8 mouse cellular contexts compared by ENCODE assay signal in genomic region chr4:21776946-21777265, GRCm38 (mm10). TPM values are rescaled to one million over a fixed set of nuclear protein-coding genes. Genes with fewer than 3 reads are reported as not detected.
DNase-seq lines count a peak whose midpoint lies in the region; ATAC-seq lines count a peak whose summit lies in the region.

No protein-coding gene starts in this region.

- no peak overlapping the region; the same call in 1 of the 2 replicates for H3K27ac ChIP-seq in heart, embryonic 16.5 days (ENCODE audit: low read length)
- H3K27ac ChIP-seq in hindbrain, embryonic 16.5 days (ENCODE audit: low read depth, low read length): no peak overlapping the region
- H3K27ac ChIP-seq in midbrain, embryonic 16.5 days (ENCODE audit: low read length): no peak overlapping the region

- H3K4me3 ChIP-seq in heart, embryonic 16.5 days (ENCODE audit: low read length): peak overlapping the region; percentile 92
- peak overlapping the region; percentile 89 for H3K4me3 ChIP-seq in hindbrain, embryonic 16.5 days (ENCODE audit: low read length)
- H3K4me3 ChIP-seq in midbrain, embryonic 16.5 days (ENCODE audit: low read depth, low read length): peak overlapping the region; percentile 53

- H3K27me3 ChIP-seq in heart, embryonic 16.5 days (ENCODE audit: control insufficient read depth, insufficient read depth, low read length): no peaks in the 10 kb centered on the region
- no peaks in the 10 kb centered on the region for H3K27me3 ChIP-seq in hindbrain, embryonic 16.5 days (replicated peaks; ENCODE audit: control insufficient read depth, insufficient read depth, low read length)
- no peaks in the 10 kb centered on the region for H3K27me3 ChIP-seq in midbrain, embryonic 16.5 days (ENCODE audit: control insufficient read depth, insufficient read depth, low read depth, low read length)

- intact Hi-C loops in heart, postnatal 14 days (cut with DNase I): loop anchor here (5.0 kb wide), 1 partner anchor 50 kb away; the partner anchor contains the start of gene Ccnc

- H3K36me3 ChIP-seq in heart, embryonic 16.5 days (ENCODE audit: control insufficient read depth, insufficient read depth): peaks cover 11% of the 10 kb centered on the region; the same call in 1 of the 2 replicates
- peaks cover 6% of the 10 kb centered on the region for H3K36me3 ChIP-seq in hindbrain, embryonic 16.5 days (ENCODE audit: control insufficient read depth, insufficient read depth, low read length)
- H3K36me3 ChIP-seq in midbrain, embryonic 16.5 days (ENCODE audit: control insufficient read depth, insufficient read depth, low read length): peaks cover 5% of the 10 kb centered on the region; the same call in 1 of the 2 replicates

- WGBS in heart, embryonic 16.5 days: 6% methylated on average over 9 of the region's 9 CpGs
- 5% methylated on average over 9 of the region's 9 CpGs for whole genome bisulfite sequencing in hindbrain, embryonic 16.5 days
- WGBS in midbrain, embryonic 16.5 days: 6% methylated on average over 9 of the region's 9 CpGs

- ATAC-seq in heart, embryonic 16.5 days (replicated peaks; ENCODE audit: extremely low read depth, insufficient read depth, low FRiP score): no peak
- no peak for ATAC-seq in hindbrain, embryonic 16.5 days
- ATAC-seq in midbrain, embryonic 16.5 days: no peak

- DNase-seq in heart, postnatal 14 days: no peak
- DNase-seq in T-cell, adult 2 months (ENCODE audit: low spot score): peak; percentile 12
- no peak for DNase-seq in right cerebral cortex, postnatal 25 days
- no peak for DNase-seq in kidney, adult 18-20 months
- no peak for DNase-seq in gastrocnemius, adult 18-20 months (ENCODE audit: low spot score)

- peaks cover 6% of the 10 kb centered on the region; the same call in 1 of the 2 replicates for H3K4me1 ChIP-seq in heart, embryonic 16.5 days (ENCODE audit: control insufficient read depth, insufficient read depth, low read length)
- peaks cover 6% of the 10 kb centered on the region for H3K4me1 ChIP-seq in hindbrain, embryonic 16.5 days (ENCODE audit: control insufficient read depth, insufficient read depth, low read depth, low read length)
- peaks cover 8% of the 10 kb centered on the region for H3K4me1 ChIP-seq in midbrain, embryonic 16.5 days (ENCODE audit: control insufficient read depth, insufficient read depth, low read length)

- no peaks in the 10 kb centered on the region for H3K9me3 ChIP-seq in heart, embryonic 16.5 days (replicated peaks; ENCODE audit: control insufficient read depth, low read length)
- no peaks in the 10 kb centered on the region for H3K9me3 ChIP-seq in hindbrain, embryonic 16.5 days (ENCODE audit: control insufficient read depth, low read length)
- no peaks in the 10 kb centered on the region for H3K9me3 ChIP-seq in midbrain, embryonic 16.5 days (replicated peaks; ENCODE audit: control insufficient read depth, low read length, poor library complexity, severe bottlenecking)

- H3K4me2 ChIP-seq in heart, embryonic 16.5 days (ENCODE audit: low read depth, low read length): peak overlapping the region; percentile 85
- H3K4me2 ChIP-seq in hindbrain, embryonic 16.5 days (ENCODE audit: low read length): peak overlapping the region; percentile 82
- H3K4me2 ChIP-seq in midbrain, embryonic 16.5 days (ENCODE audit: low read length): peak overlapping the region; percentile 67

- peak overlapping the region; percentile 94 for H3K9ac ChIP-seq in heart, embryonic 16.5 days (ENCODE audit: low read length)
- H3K9ac ChIP-seq in hindbrain, embryonic 16.5 days (ENCODE audit: low read depth, low read length): peak overlapping the region; percentile 93
- peak overlapping the region; percentile 68; the same call in 1 of the 2 replicates for H3K9ac ChIP-seq in midbrain, embryonic 16.5 days (ENCODE audit: low read depth, low read length)

RNA-seq across cellular contexts. Expression of gene Tstd3, which starts 9.9 kb away (rescaled TPM):
- polyA plus RNA-seq in heart, embryonic 16.5 days (2015; fragmentation: Nextera tagmentation; extraction: Ambion mirVana): 17.4 and 19.7 TPM in 2 replicates
- 10 to 100 TPM; 12.5 TPM for total RNA-seq in heart, postnatal 14 days (2021)
- 25.4 and 28.5 TPM in 2 replicates for polyA plus RNA-seq in hindbrain, embryonic 16.5 days (2015; fragmentation: Nextera tagmentation; extraction: Ambion mirVana)
- 28.9 and 30.5 TPM in 2 replicates for polyA plus RNA-seq in midbrain, embryonic 16.5 days (2015; fragmentation: Nextera tagmentation; extraction: Ambion mirVana)
- total RNA-seq in gastrocnemius, adult 18-20 months (2021): 10 to 100 TPM; 14.5 to 15.0 TPM

RNA-seq across cellular contexts. Expression of gene Usp45, which starts 9.9 kb away (rescaled TPM):
- polyA plus RNA-seq in heart, embryonic 16.5 days (2015; fragmentation: Nextera tagmentation; extraction: Ambion mirVana): 6.2 and 6.4 TPM in 2 replicates
- total RNA-seq in heart, postnatal 14 days (2021): 10 to 100 TPM; 12.6 to 17.1 TPM
- 5.2 and 5.4 TPM in 2 replicates for polyA plus RNA-seq in hindbrain, embryonic 16.5 days (2015; fragmentation: Nextera tagmentation; extraction: Ambion mirVana)
- polyA plus RNA-seq in midbrain, embryonic 16.5 days (2015; fragmentation: Nextera tagmentation; extraction: Ambion mirVana): 4.7 and 7.7 TPM in 2 replicates
- total RNA-seq in gastrocnemius, adult 18-20 months (2021): 10 to 100 TPM; 16.9 to 18.5 TPM

RNA-seq across cellular contexts. Expression of gene Ccnc, which starts 49.4 kb away (rescaled TPM):
- 24.6 and 29.2 TPM in 2 replicates for polyA plus RNA-seq in heart, embryonic 16.5 days (2015; fragmentation: Nextera tagmentation; extraction: Ambion mirVana)
- total RNA-seq in heart, postnatal 14 days (2021): 10 to 100 TPM; 13.7 to 17.2 TPM
- polyA plus RNA-seq in hindbrain, embryonic 16.5 days (2015; fragmentation: Nextera tagmentation; extraction: Ambion mirVana): 68.7 and 72.4 TPM in 2 replicates
- 75.0 and 78.6 TPM in 2 replicates for polyA plus RNA-seq in midbrain, embryonic 16.5 days (2015; fragmentation: Nextera tagmentation; extraction: Ambion mirVana)
- 10 to 100 TPM in 1 of 2 experiments, 1 to 10 TPM in 1; 8.5 to 10.7 TPM for total RNA-seq in gastrocnemius, adult 18-20 months (2021)
